Mouse (Mus musculus): ENCODE data around the gene Krt18.
A peak's percentile ranks its signal among the peaks of the same experiment; 100 is the strongest.
"Not testable (repeated sequence)": the region's sequence is repeated elsewhere in the genome, so short reads cannot be mapped to it uniquely, and the experiment has no call there.

Gene Krt18

GRCm38 (mm10) chr15:102065661-102066325, 37.8 kb downstream of the Krt18 start:
- peak; percentile 96 for DNase-seq (ENCODE audit: low spot score)

- no peak for DNase-seq (ENCODE audit: low spot score)
Observed at GRCm38 (mm10) chr15:102070476-102071467, 42.8 kb downstream of the Krt18 start.

GRCm38 (mm10) chr15:102072963-102073558, 45.1 kb downstream of the Krt18 start:
- no peak for DNase-seq (ENCODE audit: low spot score)

GRCm38 (mm10) chr15:102073559-102074069, 45.6 kb downstream of the Krt18 start, which contains the start of gene Eif4b:
Eif4b (plus strand) TSS chr15:102073773.
- DNase-seq (ENCODE audit: low spot score), result peak; percentile 99

GRCm38 (mm10) chr15:102074070-102074731, 46.2 kb downstream of the Krt18 start:
- peak; percentile 64 for DNase-seq (ENCODE audit: low spot score)

GRCm38 (mm10) chr15:102074876-102075585, 47.1 kb downstream of the Krt18 start:
- no peak for DNase-seq (ENCODE audit: low spot score)

GRCm38 (mm10) chr15:102077111-102077677, 49.2 kb downstream of the Krt18 start:
- no peak for DNase-seq (ENCODE audit: low spot score)

- DNase-seq (ENCODE audit: low spot score), result no peak
Observed at GRCm38 (mm10) chr15:102079221-102079620, 51.2 kb downstream of the Krt18 start.

- not testable (repeated sequence) for DNase-seq (ENCODE audit: low spot score)
Observed at GRCm38 (mm10) chr15:102079924-102080323, 51.9 kb downstream of the Krt18 start.

- no peak for DNase-seq (ENCODE audit: low spot score)
Observed at GRCm38 (mm10) chr15:102080429-102080828, 52.4 kb downstream of the Krt18 start.
